Mouse (Mus musculus) inflammation-experienced regulatory T-cells, adult 6 months (primary cell): Measurements from ENCODE around the gene Mvk. TPM values are rescaled to one million over a fixed set of nuclear protein-coding genes. Genes with fewer than 3 reads are reported as not detected.

ENCODE experiments used
- ATAC-seq: one replicate; pipeline ENCODE4 v1.8.0; 2017
- polyA plus RNA-seq, 3 experiments: library from polyadenylated mRNA; unstranded; fragments of 100-300 nt; shearing (Covaris generic); gene quantifications; one replicate each; pipeline ENCODE4 v1.2.1; 2017

The Mvk gene
- 10 to 100 TPM in 2 of 3 experiments, 1 to 10 TPM in 1; 9.6 to 13.8 (median 12.8) TPM for polyA plus RNA-seq

GRCm38 (mm10) chr5:114443566-114444367 is at the start of gene Mvk, which contains the start of gene Mmab:
Mvk (plus strand) TSS chr5:114444269.
Mmab (minus strand) TSS chr5:114444060.
- peak; percentile 98 for ATAC-seq

DNA sequence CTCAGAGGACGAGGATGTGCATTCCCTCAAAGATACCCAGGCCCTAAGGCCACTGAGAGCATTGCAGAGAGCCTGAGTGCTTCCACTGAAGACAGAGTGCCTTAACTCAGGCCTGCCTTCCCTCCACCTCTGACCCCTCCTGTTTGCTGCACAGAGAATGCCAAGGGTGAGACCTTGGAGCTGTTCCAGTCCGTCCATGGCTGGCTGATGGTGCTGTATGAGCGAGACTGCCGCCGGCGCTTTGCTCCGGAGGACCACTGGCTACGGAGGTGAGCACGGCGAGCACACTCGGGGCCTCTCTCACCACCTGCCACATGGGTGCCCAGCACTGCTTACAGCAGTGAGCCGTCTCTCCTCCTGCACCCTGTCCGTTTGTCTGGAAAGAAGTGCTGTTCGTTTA is 37.5 kb upstream of the Mvk start:
- ATAC-seq = no peak

DNA sequence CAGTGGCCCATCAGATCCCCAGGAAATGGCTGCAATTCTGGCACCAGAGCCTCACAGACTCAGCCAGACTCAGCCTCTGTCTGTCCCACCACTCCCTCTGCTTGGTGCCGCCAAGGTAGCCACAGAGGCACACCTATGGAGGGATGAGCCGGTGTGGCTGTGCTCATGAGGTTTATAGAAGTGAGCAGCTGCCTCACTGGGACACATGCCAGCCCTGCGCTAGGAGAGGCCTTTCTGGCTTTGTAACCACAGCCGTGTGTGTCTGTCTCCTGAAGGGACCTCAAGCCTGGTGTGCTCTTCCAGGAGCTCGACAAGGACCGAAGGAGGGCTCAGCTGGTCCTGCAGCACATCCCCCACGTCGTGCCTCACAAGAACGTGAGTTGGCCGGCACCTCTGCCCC is 36.8 kb upstream of the Mvk start:
- no peak for ATAC-seq

GRCm38 (mm10) chr5:114407810-114408209 is 36.3 kb upstream of the Mvk start:
- no peak for ATAC-seq

DNA sequence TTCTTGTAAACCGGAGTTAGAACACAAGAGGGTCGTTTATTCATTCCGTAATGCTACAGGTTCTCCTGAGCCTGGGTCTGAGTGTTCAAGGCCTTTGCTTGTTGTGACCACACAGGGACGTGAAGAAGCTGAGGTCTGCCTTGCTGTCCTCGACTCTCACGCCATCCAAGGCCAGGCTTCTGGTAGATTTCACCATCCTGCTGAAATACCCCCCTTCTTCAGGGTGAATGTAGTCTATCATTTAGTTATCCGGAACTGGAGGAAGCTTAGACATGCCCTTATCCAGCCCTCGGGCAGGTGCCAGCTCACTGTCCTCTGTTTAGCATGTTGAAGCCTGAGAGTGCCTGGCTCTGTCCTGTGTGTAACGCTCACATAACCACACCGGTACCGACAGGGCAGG is 35.2 kb upstream of the Mvk start:
- no peak for ATAC-seq

- ATAC-seq = no peak
Measured at GRCm38 (mm10) chr5:114410429-114410828, 33.6 kb upstream of the Mvk start.

DNA sequence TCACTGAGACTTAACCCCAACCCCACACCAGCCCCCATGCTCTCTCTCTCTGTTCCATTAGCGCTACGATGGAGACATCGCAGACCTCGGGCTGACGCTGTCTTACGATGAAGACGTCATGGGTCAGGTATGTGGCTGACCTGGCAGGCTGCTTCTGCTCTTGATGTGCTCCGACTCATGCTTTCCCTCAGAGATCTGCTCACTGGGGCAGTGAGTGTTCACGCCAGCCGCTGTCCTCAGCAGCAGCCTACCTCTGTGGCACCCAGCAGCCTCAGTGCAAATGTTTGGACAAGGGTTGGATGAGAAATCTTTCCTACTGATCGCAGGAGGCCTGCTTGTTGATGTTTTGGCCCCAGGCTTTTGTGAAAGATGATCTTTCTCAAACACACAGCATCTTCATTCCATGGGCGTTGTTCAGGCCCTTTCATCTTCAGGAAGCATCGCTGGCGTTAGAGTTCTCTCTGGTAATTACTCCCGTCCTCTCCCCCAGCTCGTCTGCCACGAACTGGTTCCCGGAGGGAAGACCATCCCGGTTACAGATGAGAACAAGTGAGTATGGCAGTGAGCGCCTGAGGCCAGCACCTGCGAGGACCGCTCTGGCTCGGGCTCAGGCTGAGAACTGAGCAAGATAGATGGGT is 31.6 kb upstream of the Mvk start:
- no peak for ATAC-seq

GRCm38 (mm10) chr5:114413067-114413735 is 30.9 kb upstream of the Mvk start:
- no peak for ATAC-seq

DNA sequence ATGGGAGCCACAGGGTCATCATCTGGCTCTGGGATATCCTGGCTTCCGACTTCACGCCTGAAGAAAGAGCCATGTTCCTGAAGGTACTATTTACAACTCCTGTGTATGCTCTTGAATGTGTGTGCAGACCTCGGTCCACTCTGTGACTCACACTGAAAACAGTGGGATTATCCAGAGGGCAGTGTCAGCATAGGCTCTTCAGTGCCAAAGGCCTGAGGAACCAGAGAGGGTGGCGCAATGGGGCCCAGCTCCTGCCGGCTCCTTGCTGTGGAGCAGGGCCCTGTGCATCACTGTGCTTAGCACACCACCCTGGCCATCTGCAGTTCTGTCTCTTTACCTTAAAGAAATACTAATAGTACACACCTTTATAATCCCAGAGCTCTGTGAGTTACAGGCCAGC is 28.5 kb upstream of the Mvk start:
- ATAC-seq = no peak

GRCm38 (mm10) chr5:114416855-114417254 is 27.2 kb upstream of the Mvk start:
- ATAC-seq = no peak

GRCm38 (mm10) chr5:114418541-114418940 is 25.5 kb upstream of the Mvk start:
- ATAC-seq = no peak

DNA sequence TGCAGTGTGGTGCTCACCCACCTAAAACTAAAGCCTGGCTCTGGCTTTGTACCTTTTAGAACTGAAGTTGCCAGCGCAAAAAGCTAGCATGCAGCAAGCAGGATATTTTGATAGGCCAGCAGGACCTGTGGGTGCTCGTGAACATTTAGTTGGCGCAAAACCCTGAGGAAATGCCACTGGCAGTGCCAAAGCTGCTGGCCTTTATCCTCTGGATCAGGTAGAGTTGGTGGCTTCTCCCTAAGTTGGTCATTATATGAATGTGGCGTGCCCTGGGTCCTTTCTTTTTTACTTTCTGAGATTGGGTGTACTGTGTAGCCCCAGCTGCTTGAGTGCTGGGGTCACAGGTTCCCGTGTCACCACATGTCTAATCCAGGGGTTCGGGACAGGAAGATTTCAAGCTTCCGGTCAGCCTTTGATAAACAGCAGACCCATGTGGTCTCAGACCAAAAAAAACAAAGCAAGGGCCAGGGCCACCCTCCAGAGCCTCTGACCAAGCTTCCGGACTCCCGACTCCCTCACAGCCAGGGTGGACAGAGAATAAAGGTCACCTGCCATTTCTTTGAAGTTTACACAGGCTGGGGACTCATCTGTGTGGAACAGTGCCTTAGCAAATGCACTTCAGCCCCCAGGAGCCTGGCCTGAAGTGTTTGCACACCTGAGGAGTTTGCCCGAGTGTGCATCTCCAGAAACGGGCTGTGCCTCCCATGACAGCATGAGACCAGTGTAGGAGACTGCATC is 22.3 kb upstream of the Mvk start:
- ATAC-seq = no peak

GRCm38 (mm10) chr5:114422591-114422990 is 21.5 kb upstream of the Mvk start:
- no peak for ATAC-seq

- no peak for ATAC-seq
Measured at GRCm38 (mm10) chr5:114423961-114424360, 20.1 kb upstream of the Mvk start.

DNA sequence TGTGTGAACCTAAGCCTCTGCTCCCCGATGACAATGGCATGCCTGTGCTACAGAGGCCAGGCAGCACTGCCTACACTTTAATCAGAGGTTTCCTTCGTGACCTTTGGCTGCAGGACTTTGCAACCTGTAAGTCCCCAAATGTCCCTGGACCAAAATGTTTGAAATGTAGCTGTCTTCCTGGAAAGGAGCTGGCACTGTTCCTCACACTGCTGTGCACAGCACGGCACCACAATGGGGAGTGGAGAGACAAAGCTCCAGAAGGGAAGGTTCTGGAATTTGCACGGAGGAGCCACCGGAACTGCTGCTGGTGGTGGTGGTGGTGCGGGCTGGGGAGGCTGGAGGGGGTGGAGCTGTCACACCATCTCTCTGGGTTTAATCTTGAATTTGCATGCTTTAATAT is 17.3 kb upstream of the Mvk start:
- no peak for ATAC-seq

DNA sequence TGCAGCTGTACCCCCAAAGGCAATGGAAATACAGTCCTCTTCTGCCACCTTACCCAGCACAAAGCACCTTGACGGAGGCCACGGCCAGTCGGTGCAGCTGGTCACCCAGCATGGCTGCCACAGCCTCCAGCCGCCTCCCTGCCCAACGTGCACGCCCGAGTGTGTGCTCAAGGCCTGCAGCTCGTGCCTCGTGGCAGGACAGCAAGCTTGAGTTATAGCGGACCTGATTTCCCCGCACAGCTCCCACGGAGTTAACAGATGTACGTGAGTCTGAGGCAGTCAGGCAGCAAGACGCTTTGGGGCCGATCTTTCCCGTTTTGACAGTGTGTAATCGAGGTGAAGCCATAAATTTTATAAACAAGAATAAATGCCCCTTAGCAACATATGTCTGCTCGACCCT is 15.4 kb upstream of the Mvk start:
- ATAC-seq = no peak

DNA sequence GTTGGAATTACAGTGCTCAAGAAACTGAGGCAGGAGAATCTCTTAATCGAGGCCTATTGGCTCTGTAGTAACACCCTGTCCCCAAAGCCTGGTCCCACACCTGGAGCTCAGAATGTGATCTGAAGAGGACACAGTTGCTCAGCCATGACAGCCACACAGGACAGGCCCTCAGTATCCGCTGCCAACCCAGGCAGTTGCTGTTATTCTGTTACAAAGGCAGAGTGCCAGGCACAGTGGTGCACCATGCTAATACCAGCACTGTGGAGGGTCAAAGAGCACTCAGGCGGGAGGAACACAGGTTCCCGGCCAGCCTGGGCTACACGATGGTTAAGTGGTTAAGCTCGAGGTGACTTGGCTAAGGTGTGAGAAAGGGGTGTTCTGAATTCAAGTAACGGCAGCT is 14.3 kb upstream of the Mvk start:
- no peak for ATAC-seq

GRCm38 (mm10) chr5:114434359-114434758 is 9.7 kb upstream of the Mvk start:
- ATAC-seq = no peak

DNA sequence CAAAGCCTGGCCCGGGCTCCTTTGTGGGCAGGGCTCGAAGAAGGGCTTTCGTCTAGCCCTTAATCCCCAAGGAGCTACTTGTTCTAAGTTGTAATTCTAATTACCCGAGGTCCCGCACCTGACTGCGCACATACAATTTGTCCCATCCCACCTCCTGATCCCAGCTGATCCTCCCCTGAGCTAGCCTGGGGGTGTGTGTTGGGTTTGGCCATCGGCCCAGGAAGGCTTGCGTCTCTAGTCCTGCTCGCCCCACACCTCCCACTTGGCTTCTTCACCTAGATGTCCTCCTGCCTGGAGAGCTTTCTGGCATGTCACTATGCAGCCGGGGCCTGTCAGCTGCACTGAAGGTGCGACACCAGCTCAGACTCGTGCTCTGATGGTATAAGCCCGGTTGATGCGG is 8.5 kb upstream of the Mvk start:
- no peak for ATAC-seq

GRCm38 (mm10) chr5:114444368-114444692 is 261 bp downstream of the Mvk start:
- ATAC-seq = no peak

- no peak for ATAC-seq
Measured at GRCm38 (mm10) chr5:114449011-114449410, 4.9 kb downstream of the Mvk start.

DNA sequence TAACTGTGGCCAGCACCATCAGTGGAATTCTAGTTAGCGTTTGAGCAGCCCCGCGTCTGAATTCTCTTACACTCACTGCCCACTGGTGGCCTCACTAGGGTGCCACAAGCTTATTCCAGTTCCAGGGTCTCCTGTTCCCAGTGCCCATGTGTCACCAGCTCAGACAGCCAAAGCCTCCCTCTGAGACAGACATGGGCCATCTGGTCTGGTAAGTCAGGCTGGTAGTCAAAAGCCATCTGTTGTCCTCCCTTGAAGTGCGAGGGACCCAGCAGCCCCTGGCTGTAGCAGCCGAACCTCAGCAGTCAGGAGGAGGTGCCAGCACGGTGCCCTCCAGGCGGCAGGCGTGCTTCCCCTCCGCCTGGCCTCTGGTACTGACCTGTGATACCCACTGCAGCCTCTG is 12.2 kb downstream of the Mvk start:
- no peak for ATAC-seq

- ATAC-seq = no peak
Measured at GRCm38 (mm10) chr5:114456995-114457605, 13.0 kb downstream of the Mvk start.
